ENCODE assay signal across 12 mouse cellular contexts in genomic region chr13:47277824-47278290, GRCm38 (mm10).
A peak's percentile ranks its signal among the peaks of the same experiment; 100 is the strongest.
DNase-seq lines count a peak whose midpoint lies in the region; ATAC-seq and TF ChIP-seq lines count a peak whose summit lies in the region.
"Had no signal": no experiment of that assay in that cellular context is flagged by ENCODE, and none has a peak within 500 bp of the region (broad histone marks: within the 10 kb centered on the region; RNA-seq: fewer than 3 reads in every experiment).

No protein-coding gene starts in this region.

- TF ChIP-seq CTCF in lung, embryonic 14.5 days (IDR thresholded peaks at IDR 0.05; ENCODE audit: low read depth), result no peak
- no peak for TF ChIP-seq CTCF in lung, adult 2 months (IDR thresholded peaks at IDR 0.05; ENCODE audit: insufficient read depth, low read length)

- H3K4me3 ChIP-seq in heart, embryonic 12.5 days, result no peak overlapping the region
- H3K4me3 ChIP-seq in lung, embryonic 14.5 days (ENCODE audit: low read depth, low read length), result no peak overlapping the region
- no peak overlapping the region for H3K4me3 ChIP-seq in lung, adult 2 months (replicated peaks; ENCODE audit: extremely low read depth, low read depth, low read length)
- H3K4me3 ChIP-seq: embryonic facial prominence, embryonic 15.5 days; hindbrain, embryonic 12.5 days; myocyte had no signal

- no peaks in the 10 kb centered on the region for H3K27me3 ChIP-seq in heart, embryonic 12.5 days (replicated peaks)
- H3K27me3 ChIP-seq in lung, embryonic 14.5 days (ENCODE audit: insufficient read depth, low read length), result no peaks in the 10 kb centered on the region
- H3K27me3 ChIP-seq: embryonic facial prominence, embryonic 15.5 days; hindbrain, embryonic 12.5 days had no signal

- no peaks in the 10 kb centered on the region for H3K36me3 ChIP-seq in heart, embryonic 12.5 days
- no peaks in the 10 kb centered on the region for H3K36me3 ChIP-seq in lung, embryonic 14.5 days (ENCODE audit: insufficient read depth)
- H3K36me3 ChIP-seq: embryonic facial prominence, embryonic 15.5 days; hindbrain, embryonic 12.5 days had no signal

- H3K9me3 ChIP-seq in heart, embryonic 12.5 days (replicated peaks), result no peaks in the 10 kb centered on the region
- no peaks in the 10 kb centered on the region for H3K9me3 ChIP-seq in lung, embryonic 14.5 days (ENCODE audit: low read depth, low read length)
- H3K9me3 ChIP-seq: embryonic facial prominence, embryonic 15.5 days; hindbrain, embryonic 12.5 days had no signal

- 45% methylated on average over 5 of the region's 5 CpGs for WGBS in heart, embryonic 12.5 days
- WGBS in lung, embryonic 14.5 days, result 25% methylated on average over 5 of the region's 5 CpGs
- 35% methylated on average over 5 of the region's 5 CpGs for WGBS in lung, adult 2 months

- peak overlapping the region; percentile 84 for H3K27ac ChIP-seq in heart, embryonic 12.5 days (ENCODE audit: poor library complexity, severe bottlenecking)
- H3K27ac ChIP-seq in lung, embryonic 14.5 days (ENCODE audit: low read depth), result peak overlapping the region; percentile 3; the same call in 1 of the 2 replicates
- H3K27ac ChIP-seq: embryonic facial prominence, embryonic 15.5 days; hindbrain, embryonic 12.5 days had no signal

- DNase-seq in heart, adult 18-20 months, result no peak
- no peak for DNase-seq in lung, embryonic 14.5 days
- DNase-seq in lung, adult 2 months, result no peak
- DNase-seq in R1 (ENCODE audit: low read depth, low spot score), result peak; percentile 32
- DNase-seq in embryo, embryonic 11.5 days (ENCODE audit: low read depth, low spot score), result peak; percentile 14
- DNase-seq in MN1 (ENCODE audit: low spot score), result no peak
- DNase-seq: cerebellum, adult 8-10 months had no signal

- H3K4me2 ChIP-seq in heart, embryonic 12.5 days, result peak overlapping the region; percentile 55
- H3K4me2 ChIP-seq in lung, embryonic 14.5 days, result peak overlapping the region; percentile 6
- H3K4me2 ChIP-seq: embryonic facial prominence, embryonic 15.5 days; hindbrain, embryonic 12.5 days had no signal

- peaks cover 29% of the 10 kb centered on the region for H3K4me1 ChIP-seq in heart, embryonic 12.5 days (replicated peaks)
- peaks cover 9% of the 10 kb centered on the region for H3K4me1 ChIP-seq in lung, embryonic 14.5 days (ENCODE audit: insufficient read depth)
- no peaks in the 10 kb centered on the region; the same call in 1 of the 2 replicates for H3K4me1 ChIP-seq in lung, adult 2 months (ENCODE audit: control insufficient read depth, insufficient read depth, low read length)

- H3K9ac ChIP-seq in heart, embryonic 12.5 days, result no peak overlapping the region
- H3K9ac ChIP-seq in lung, embryonic 14.5 days, result no peak overlapping the region
- H3K9ac ChIP-seq: embryonic facial prominence, embryonic 15.5 days; hindbrain, embryonic 12.5 days had no signal

- no peak for ATAC-seq in heart, embryonic 12.5 days (ENCODE audit: insufficient number of reproducible peaks, low FRiP score)
- ATAC-seq in lung, embryonic 14.5 days (ENCODE audit: insufficient read depth), result no peak
- no peak for ATAC-seq in megakaryocyte-erythroid progenitor cell, adult 5-6 weeks (replicated peaks; ENCODE audit: low FRiP score, low TSS enrichment, poor library complexity, severe bottlenecking)

- TF ChIP-seq POLR2A in lung, adult 2 months (IDR thresholded peaks at IDR 0.05; ENCODE audit: borderline replicate concordance, extremely low read depth, low read depth, low read length), result no peak

Comparison
In these comparisons a context has a peak if more than half of its experiments do, and no peak if none do; other contexts are left out.
1. DNase-seq: peak in R1 (single experiment) and embryo, embryonic 11.5 days (single experiment); none in heart, adult 18-20 months (0 of 2), lung, embryonic 14.5 days (single experiment), lung, adult 2 months (single experiment) and MN1 (single experiment).